Mouse (Mus musculus): ENCODE results near the gene Atp5g2. TPM values are rescaled to one million over a fixed set of nuclear protein-coding genes. Genes with fewer than 3 reads are reported as not detected.
A peak's percentile ranks its signal among the peaks of the same experiment; 100 is the strongest.

Atp5g2 gene
- polyA plus RNA-seq, 1 experiment: 1.2 TPM

- H3K4me1 ChIP-seq (ENCODE audit: control insufficient read depth): no peaks in the 10 kb centered on the region
- H3K4me3 ChIP-seq (replicated peaks): no peak overlapping the region
- no peaks in the 10 kb centered on the region for H3K9me3 ChIP-seq (ENCODE audit: control insufficient read depth, low read length)
- TF ChIP-seq TAL1 (IDR thresholded peaks at IDR 0.05; ENCODE audit: low read length) (no peak), GATA1 (IDR thresholded peaks at IDR 0.05; ENCODE audit: low read length) (no peak)
- peaks cover 2% of the 10 kb centered on the region; the same call in 1 of the 2 replicates for H3K27me3 ChIP-seq (ENCODE audit: control insufficient read depth)
- no peaks in the 10 kb centered on the region for H3K36me3 ChIP-seq (ENCODE audit: control insufficient read depth)
These were observed 21.0 kb downstream of the Atp5g2 start for GRCm38 (mm10) chr15:102651107-102651506.

- no peaks in the 10 kb centered on the region for H3K36me3 ChIP-seq (ENCODE audit: control insufficient read depth)
- H3K9me3 ChIP-seq (ENCODE audit: control insufficient read depth, low read length): no peaks in the 10 kb centered on the region; the same call in 1 of the 2 replicates
- peaks cover 5% of the 10 kb centered on the region for H3K4me1 ChIP-seq (ENCODE audit: control insufficient read depth)
- H3K4me3 ChIP-seq (replicated peaks): no peak overlapping the region
- no peaks in the 10 kb centered on the region for H3K27me3 ChIP-seq (ENCODE audit: control insufficient read depth)
- no peak for TF ChIP-seq TAL1 (IDR thresholded peaks at IDR 0.05; ENCODE audit: low read length)
- no peak for TF ChIP-seq GATA1 (IDR thresholded peaks at IDR 0.05; ENCODE audit: low read length)
These were observed 36.3 kb downstream of the Atp5g2 start for GRCm38 (mm10) chr15:102635817-102636216.

- Histone ChIP-seq H3K4me1 (ENCODE audit: control insufficient read depth) (peaks cover 5% of the 10 kb centered on the region), H3K9me3 (ENCODE audit: control insufficient read depth, low read length) (no peaks in the 10 kb centered on the region; the same call in 1 of the 2 replicates), H3K27me3 (ENCODE audit: control insufficient read depth) (no peaks in the 10 kb centered on the region), H3K36me3 (ENCODE audit: control insufficient read depth) (no peaks in the 10 kb centered on the region), H3K4me3 (replicated peaks) (no peak overlapping the region)
- TF ChIP-seq TAL1 (IDR thresholded peaks at IDR 0.05; ENCODE audit: low read length) (no peak), GATA1 (IDR thresholded peaks at IDR 0.05; ENCODE audit: low read length) (no peak)
These were observed 37.5 kb downstream of the Atp5g2 start for GRCm38 (mm10) chr15:102634684-102635083.

DNA sequence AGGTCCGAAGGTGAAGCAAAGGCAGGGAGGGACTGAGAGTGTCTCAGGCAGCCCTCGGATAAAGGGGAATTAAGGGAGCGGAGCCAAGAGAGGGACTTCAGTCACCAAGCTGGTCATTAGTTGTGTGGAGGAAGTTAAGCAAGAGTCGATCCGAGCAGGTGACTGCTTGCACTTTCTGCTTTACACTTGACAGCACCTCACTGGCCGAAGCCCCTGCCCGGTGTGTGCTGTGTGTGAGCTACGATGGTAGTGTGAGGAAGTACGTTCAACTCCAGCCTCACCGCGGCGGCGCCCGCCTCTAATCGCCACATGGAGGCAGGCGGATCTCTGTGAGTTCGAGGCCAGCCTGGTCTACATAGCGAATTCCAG is 46.5 kb downstream of the Atp5g2 start:
- H3K9me3 ChIP-seq (ENCODE audit: control insufficient read depth, low read length): no peaks in the 10 kb centered on the region
- no peaks in the 10 kb centered on the region for H3K27me3 ChIP-seq (ENCODE audit: control insufficient read depth)
- TF ChIP-seq GATA1 (IDR thresholded peaks at IDR 0.05; ENCODE audit: low read length) (no peak), TAL1 (IDR thresholded peaks at IDR 0.05; ENCODE audit: low read length) (no peak)
- H3K36me3 ChIP-seq (ENCODE audit: control insufficient read depth): peaks cover under 1% of the 10 kb centered on the region
- peaks cover 34% of the 10 kb centered on the region for H3K4me1 ChIP-seq (ENCODE audit: control insufficient read depth)
- H3K4me3 ChIP-seq (replicated peaks): peak overlapping the region; percentile 83

DNA sequence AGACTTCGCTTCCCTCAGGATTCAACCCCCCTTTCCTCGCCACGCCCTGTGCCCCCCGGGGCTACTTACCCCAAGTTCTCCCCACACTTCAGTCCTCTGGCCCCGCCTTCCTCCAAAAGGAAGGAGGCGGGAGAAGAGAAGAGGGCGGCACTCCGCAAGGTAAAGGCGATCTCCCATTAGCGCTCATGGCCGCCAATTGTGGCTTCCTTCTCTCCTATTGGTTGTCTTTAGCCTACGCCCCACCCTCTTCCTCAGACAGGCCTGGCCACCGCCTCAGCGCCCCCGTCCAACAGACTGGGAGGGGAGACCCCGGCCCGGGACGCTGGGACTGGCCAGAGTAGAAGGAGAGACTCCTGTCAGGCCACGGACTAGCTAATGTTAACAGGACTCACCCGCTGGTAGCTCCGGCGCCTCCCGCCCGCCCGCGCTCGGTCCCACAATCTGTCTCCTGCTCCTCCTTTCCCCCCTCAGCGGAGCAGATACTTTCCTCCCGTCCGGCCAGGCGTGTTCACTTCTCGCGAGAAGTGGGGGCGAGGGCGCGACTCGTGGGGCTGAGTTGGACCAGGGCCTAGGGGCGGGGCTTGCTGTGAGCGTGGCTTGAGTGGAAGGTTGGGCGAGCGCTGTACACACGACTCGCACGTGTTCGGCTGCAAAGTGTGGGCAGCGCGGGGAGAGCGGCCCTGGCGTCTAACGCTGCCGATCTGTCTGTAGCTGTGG is 47.0 kb downstream of the Atp5g2 start, which contains the start of the genes Gm28047 and Atf7:
Gm28047 (minus strand) TSS at position 98 of the 717 bp plus-strand sequence.
Atf7 (minus strand) TSS at position 495 of the 717 bp plus-strand sequence.
- TF ChIP-seq TAL1 (IDR thresholded peaks at IDR 0.05; ENCODE audit: low read length) (no peak), GATA1 (IDR thresholded peaks at IDR 0.05; ENCODE audit: low read length) (no peak)
- H3K9me3 ChIP-seq (ENCODE audit: control insufficient read depth, low read length): no peaks in the 10 kb centered on the region
- H3K4me1 ChIP-seq (ENCODE audit: control insufficient read depth): peaks cover 34% of the 10 kb centered on the region
- H3K36me3 ChIP-seq (ENCODE audit: control insufficient read depth): peaks cover 3% of the 10 kb centered on the region
- no peaks in the 10 kb centered on the region for H3K27me3 ChIP-seq (ENCODE audit: control insufficient read depth)
- peak within 1 kb of the TSS; percentile 83 for H3K4me3 ChIP-seq (replicated peaks)

DNA sequence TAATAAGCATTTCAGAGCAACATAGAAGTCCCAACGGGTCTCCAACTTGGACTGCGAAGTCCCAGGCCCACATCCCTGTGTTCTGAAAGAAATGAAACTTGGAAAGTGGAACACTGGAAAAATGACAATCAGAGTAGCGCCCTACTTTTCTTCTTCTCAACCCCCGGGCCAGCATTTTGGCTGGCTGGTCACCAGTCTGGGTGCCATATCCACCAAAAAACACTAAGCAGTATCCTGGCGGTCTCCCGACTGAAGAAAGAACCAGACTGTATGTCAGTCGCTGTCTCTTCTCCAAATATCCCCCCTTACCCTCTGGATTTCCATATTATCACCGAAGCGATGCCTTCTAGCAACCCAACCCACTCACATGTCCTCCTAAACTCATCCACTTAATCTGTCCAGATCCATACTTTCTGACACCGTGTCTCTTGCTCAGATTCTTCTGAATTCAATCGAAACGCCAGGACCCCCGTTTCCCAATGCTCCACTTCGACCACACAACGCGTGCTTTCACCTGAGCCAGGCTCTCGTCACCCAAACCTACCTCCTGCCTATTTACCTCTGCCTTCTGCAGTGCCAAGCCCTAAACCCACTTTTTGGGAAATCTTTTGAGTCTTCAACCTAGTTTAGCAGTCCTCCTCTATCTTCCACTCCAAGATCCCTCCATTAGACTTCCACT is 47.7 kb downstream of the Atp5g2 start:
- TF ChIP-seq TAL1 (IDR thresholded peaks at IDR 0.05; ENCODE audit: low read length) (no peak), GATA1 (IDR thresholded peaks at IDR 0.05; ENCODE audit: low read length) (no peak)
- H3K36me3 ChIP-seq (ENCODE audit: control insufficient read depth): peaks cover 7% of the 10 kb centered on the region
- H3K4me3 ChIP-seq (replicated peaks): peak overlapping the region; percentile 83
- no peaks in the 10 kb centered on the region for H3K9me3 ChIP-seq (ENCODE audit: control insufficient read depth, low read length)
- H3K4me1 ChIP-seq (ENCODE audit: control insufficient read depth): peaks cover 34% of the 10 kb centered on the region
- H3K27me3 ChIP-seq (ENCODE audit: control insufficient read depth): no peaks in the 10 kb centered on the region

GRCm38 (mm10) chr15:102623121-102623520 is 49.0 kb downstream of the Atp5g2 start:
- H3K27me3 ChIP-seq (ENCODE audit: control insufficient read depth): no peaks in the 10 kb centered on the region
- H3K4me3 ChIP-seq (replicated peaks): peak overlapping the region; percentile 83
- peaks cover 10% of the 10 kb centered on the region for H3K36me3 ChIP-seq (ENCODE audit: control insufficient read depth)
- H3K4me1 ChIP-seq (ENCODE audit: control insufficient read depth): peaks cover 34% of the 10 kb centered on the region
- TF ChIP-seq TAL1 (IDR thresholded peaks at IDR 0.05; ENCODE audit: low read length): no peak
- TF ChIP-seq GATA1 (IDR thresholded peaks at IDR 0.05; ENCODE audit: low read length): no peak
- H3K9me3 ChIP-seq (ENCODE audit: control insufficient read depth, low read length): no peaks in the 10 kb centered on the region

DNA sequence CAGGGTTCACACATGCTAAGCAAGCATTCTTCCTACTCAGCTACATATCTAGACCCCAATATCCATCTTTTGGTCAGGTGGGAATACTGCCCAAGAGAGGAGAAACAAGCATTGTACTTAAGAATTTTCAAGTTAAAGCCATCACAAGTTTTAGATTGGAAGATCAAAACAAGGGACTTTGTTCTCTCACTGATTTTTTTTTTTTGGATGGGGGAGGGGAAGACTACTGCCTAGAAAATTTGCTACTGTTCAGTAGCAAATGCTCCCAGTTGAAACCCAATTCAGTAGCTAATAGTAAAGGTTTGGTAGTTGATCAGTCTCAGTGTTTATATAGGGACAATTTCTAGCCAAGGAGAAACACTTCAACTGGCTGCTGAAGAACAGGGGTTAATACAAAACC is 49.6 kb downstream of the Atp5g2 start:
- Histone ChIP-seq H3K4me3 (replicated peaks) (no peak overlapping the region), H3K9me3 (ENCODE audit: control insufficient read depth, low read length) (no peaks in the 10 kb centered on the region), H3K4me1 (ENCODE audit: control insufficient read depth) (peaks cover 34% of the 10 kb centered on the region), H3K36me3 (ENCODE audit: control insufficient read depth) (peaks cover 10% of the 10 kb centered on the region), H3K27me3 (ENCODE audit: control insufficient read depth) (no peaks in the 10 kb centered on the region)
- TF ChIP-seq TAL1 (IDR thresholded peaks at IDR 0.05; ENCODE audit: low read length) (no peak), GATA1 (IDR thresholded peaks at IDR 0.05; ENCODE audit: low read length) (no peak)

DNA sequence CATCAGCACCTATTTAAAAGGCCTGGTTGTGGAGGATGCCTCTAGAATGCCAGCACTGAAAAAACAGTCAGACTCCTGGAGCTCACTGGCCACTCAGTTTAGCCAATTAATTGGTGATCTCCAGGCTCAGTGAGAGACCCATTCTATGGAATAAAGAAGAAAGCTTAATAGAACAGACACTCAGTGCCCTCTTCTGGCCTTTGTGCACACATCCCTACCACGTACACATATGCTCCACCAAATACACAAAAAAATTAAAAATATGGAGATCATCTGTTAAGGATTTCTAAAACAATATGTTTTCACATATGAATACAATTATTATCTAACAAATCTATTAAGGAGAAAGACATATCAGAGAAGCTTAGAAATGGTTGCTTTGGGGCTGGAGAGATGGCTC is 51.4 kb downstream of the Atp5g2 start:
- Histone ChIP-seq H3K27me3 (ENCODE audit: control insufficient read depth) (no peaks in the 10 kb centered on the region), H3K4me1 (ENCODE audit: control insufficient read depth) (peaks cover 30% of the 10 kb centered on the region), H3K36me3 (ENCODE audit: control insufficient read depth) (peaks cover 12% of the 10 kb centered on the region), H3K9me3 (ENCODE audit: control insufficient read depth, low read length) (no peaks in the 10 kb centered on the region), H3K4me3 (replicated peaks) (no peak overlapping the region)
- no peak for TF ChIP-seq TAL1 (IDR thresholded peaks at IDR 0.05; ENCODE audit: low read length)
- TF ChIP-seq GATA1 (IDR thresholded peaks at IDR 0.05; ENCODE audit: low read length): no peak
